Mouse (Mus musculus) forebrain, embryonic 11.5 days (tissue): ENCODE measurements around the gene Hils1. TPM values are rescaled to one million over a fixed set of nuclear protein-coding genes. Genes with fewer than 3 reads are reported as not detected.

Experiments
- ATAC-seq: fragments of 200-750 bp; cut with Nextera tagmentation; replicated peaks from 2 replicates; pipeline ENCODE4 v1.8.0; 2017; ENCODE audit warnings: moderate TSS enrichment; ENCODE audit not compliant: low FRiP score
- DNase-seq: peaks from one replicate; pipeline ENCODE4 v3.0.0-alpha.2; 2017; ENCODE audit warnings: low spot score
- H3K27ac ChIP-seq: fragments of 300-500 bp; sonication (generic); 2 replicates; pipeline ENCODE4 v1.5.1; 2014; ENCODE audit warnings: low read depth, low read length
- H3K27me3 ChIP-seq: fragments of 300-500 bp; sonication (generic); 2 replicates; pipeline ENCODE4 v1.6.1; 2014; ENCODE audit warnings: mild to moderate bottlenecking, low read length, mixed read lengths; ENCODE audit not compliant: control insufficient read depth, insufficient read depth
- H3K36me3 ChIP-seq: fragments of 300-500 bp; sonication (generic); 2 replicates; pipeline ENCODE4 v1.6.1; 2014; ENCODE audit warnings: mild to moderate bottlenecking, low read length, moderate library complexity, mixed read lengths; ENCODE audit not compliant: control insufficient read depth, insufficient read depth
- H3K4me1 ChIP-seq: fragments of 300-500 bp; sonication (generic); replicated peaks from 2 replicates; pipeline ENCODE4 v1.6.1; 2014; ENCODE audit warnings: low read length, mixed read lengths; ENCODE audit not compliant: control insufficient read depth, insufficient read depth
- H3K4me2 ChIP-seq: fragments of 300-500 bp; sonication (generic); 2 replicates; pipeline ENCODE4 v1.6.1; 2014; ENCODE audit warnings: low read depth, mild to moderate bottlenecking, low read length, moderate library complexity, mixed read lengths; ENCODE audit not compliant: severe bottlenecking
- H3K4me3 ChIP-seq: fragments of 300-500 bp; sonication (generic); 2 replicates; pipeline ENCODE4 v1.5.1; 2014; ENCODE audit warnings: low read depth, low read length
- H3K9ac ChIP-seq: fragments of 300-500 bp; sonication (generic); 2 replicates; pipeline ENCODE4 v1.6.1; 2014; ENCODE audit warnings: low read length
- H3K9me3 ChIP-seq: fragments of 300-500 bp; sonication (generic); 2 replicates; pipeline ENCODE4 v1.6.1; 2016; ENCODE audit warnings: low read length, mixed read lengths; ENCODE audit not compliant: control insufficient read depth
- WGBS: fragments of 180-500 bp; shearing (Covaris S2); extraction: QIAGEN DNeasy Blood & Tissue Kit; methylation state at CpG from one replicate; pipeline ENCODE4 v1.1.7; 2014; 5-methylcytosine and 5-hydroxymethylcytosine counted together
- polyA plus RNA-seq: library from polyadenylated mRNA; unstranded; fragments of >200 nt; fragmentation: Nextera tagmentation; extraction: Ambion mirVana; gene quantifications from 2 replicates; pipeline ENCODE4 v1.2.1, GENCODE M21; 2014

The Hils1 gene
- polyA plus RNA-seq, 1 experiment from 2014 or later = not detected

- 71% methylated on average over 8 of the region's 8 CpGs for WGBS
- ATAC-seq = no peak
Observed at GRCm38 (mm10) chr11:94941776-94942175, 25.6 kb upstream of the Hils1 start.

GRCm38 (mm10) chr11:94942282-94943023, 24.9 kb upstream of the Hils1 start:
- Histone ChIP-seq H3K4me2 (no peak overlapping the region), H3K27me3 (peaks cover 11% of the 10 kb centered on the region), H3K36me3 (no peaks in the 10 kb centered on the region), H3K4me1 (0 out of 2 replicates have a peak, but pooled peaks cover 3% of the 10 kb centered on the region), H3K4me3 (no peak overlapping the region), H3K27ac (no peak overlapping the region), H3K9me3 (no peaks in the 10 kb centered on the region), H3K9ac (no peak overlapping the region)
- peak; percentile 59 for DNase-seq
- 45% methylated on average over 13 of the region's 13 CpGs for WGBS
- ATAC-seq = no peak; the same call in 1 of the 2 replicates

More at GRCm38 (mm10) chr11:94941776-94942175, 25.6 kb upstream of the Hils1 start:
- H3K27me3 ChIP-seq = peaks cover 14% of the 10 kb centered on the region
- DNase-seq = peak; percentile 50
- H3K9me3 ChIP-seq = no peaks in the 10 kb centered on the region
- H3K36me3 ChIP-seq = no peaks in the 10 kb centered on the region
- H3K4me2 ChIP-seq = no peak overlapping the region
- H3K4me3 ChIP-seq = no peak overlapping the region
- no peak overlapping the region for H3K9ac ChIP-seq
- H3K27ac ChIP-seq = no peak overlapping the region
- 0 out of 2 replicates have a peak, but pooled peaks cover 3% of the 10 kb centered on the region for H3K4me1 ChIP-seq

GRCm38 (mm10) chr11:94943054-94943453, 24.3 kb upstream of the Hils1 start:
- Histone ChIP-seq H3K4me2 (no peak overlapping the region), H3K27ac (no peak overlapping the region), H3K9ac (no peak overlapping the region), H3K9me3 (no peaks in the 10 kb centered on the region), H3K27me3 (peaks cover 9% of the 10 kb centered on the region), H3K4me1 (no peaks in the 10 kb centered on the region), H3K36me3 (no peaks in the 10 kb centered on the region), H3K4me3 (no peak overlapping the region)
- WGBS = 84% methylated on average over 15 of the region's 15 CpGs
- DNase-seq (no peak), ATAC-seq (no peak)

GRCm38 (mm10) chr11:94944295-94944694, 23.1 kb upstream of the Hils1 start:
- Histone ChIP-seq H3K4me1 (no peaks in the 10 kb centered on the region), H3K27me3 (no peaks in the 10 kb centered on the region; the same call in 1 of the 2 replicates), H3K27ac (no peak overlapping the region), H3K9ac (no peak overlapping the region), H3K4me3 (no peak overlapping the region), H3K9me3 (no peaks in the 10 kb centered on the region), H3K4me2 (no peak overlapping the region), H3K36me3 (no peaks in the 10 kb centered on the region)
- DNase-seq = no peak
- WGBS = 19% methylated on average over 8 of the region's 8 CpGs
- ATAC-seq = no peak

DNA sequence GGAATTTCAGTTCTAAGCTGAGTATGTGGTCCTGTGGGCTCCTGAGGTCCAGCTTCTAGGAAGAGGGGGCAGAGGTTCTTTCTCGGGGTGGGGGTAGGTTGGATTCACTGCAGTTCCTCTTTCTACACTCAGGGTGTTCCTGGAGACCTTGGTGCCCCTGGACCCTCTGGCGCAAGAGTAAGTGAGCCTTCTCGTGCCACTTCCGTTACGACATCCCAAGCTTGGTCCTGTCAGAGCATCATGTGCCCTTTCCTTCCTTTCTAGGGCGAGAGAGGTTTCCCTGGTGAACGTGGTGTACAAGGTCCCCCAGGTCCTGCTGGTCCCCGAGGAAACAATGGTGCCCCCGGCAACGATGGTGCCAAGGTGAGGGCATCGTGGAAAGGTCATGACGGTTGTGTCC, 22.2 kb upstream of the Hils1 start:
- Histone ChIP-seq H3K9ac (no peak overlapping the region), H3K4me1 (no peaks in the 10 kb centered on the region), H3K36me3 (no peaks in the 10 kb centered on the region), H3K9me3 (no peaks in the 10 kb centered on the region), H3K27me3 (no peaks in the 10 kb centered on the region), H3K27ac (no peak overlapping the region), H3K4me2 (no peak overlapping the region), H3K4me3 (no peak overlapping the region)
- DNase-seq (no peak), ATAC-seq (no peak)
- 90% methylated on average over 12 of the region's 12 CpGs for WGBS

DNA sequence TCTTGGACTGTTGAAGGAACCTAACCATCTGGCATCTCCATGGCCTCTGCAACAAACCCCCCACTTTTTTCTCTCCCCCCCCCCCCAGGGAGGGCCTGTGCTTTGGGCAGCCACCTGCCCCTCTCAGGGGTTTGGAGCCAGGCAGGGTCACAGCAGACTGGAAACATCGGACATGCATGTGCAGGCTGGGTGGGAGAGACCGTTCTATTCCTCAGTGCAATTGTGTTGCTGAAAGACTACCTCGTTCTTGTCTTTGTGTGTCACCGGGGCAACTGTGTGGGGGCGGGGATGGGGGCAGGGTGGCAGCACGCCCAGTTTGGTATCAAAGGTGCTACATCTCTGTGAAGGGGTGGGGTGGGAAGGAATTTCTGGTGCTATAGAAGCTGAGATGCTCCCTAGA, 15.2 kb upstream of the Hils1 start:
- ATAC-seq = peak; percentile 55; the same call in 1 of the 2 replicates
- Histone ChIP-seq H3K9me3 (no peaks in the 10 kb centered on the region), H3K9ac (no peak overlapping the region), H3K4me2 (no peak overlapping the region), H3K36me3 (no peaks in the 10 kb centered on the region), H3K27me3 (no peaks in the 10 kb centered on the region), H3K4me1 (peaks cover 6% of the 10 kb centered on the region; the same call in 1 of the 2 replicates), H3K27ac (no peak overlapping the region), H3K4me3 (no peak overlapping the region)
- DNase-seq = peak; percentile 67
- WGBS = 9% methylated on average over 6 of the region's 6 CpGs

GRCm38 (mm10) chr11:94955103-94955502, 12.3 kb upstream of the Hils1 start:
- DNase-seq = no peak
- Histone ChIP-seq H3K9me3 (no peaks in the 10 kb centered on the region), H3K4me3 (no peak overlapping the region), H3K27ac (no peak overlapping the region), H3K9ac (no peak overlapping the region), H3K27me3 (no peaks in the 10 kb centered on the region), H3K4me2 (no peak overlapping the region), H3K4me1 (peaks cover 6% of the 10 kb centered on the region; the same call in 1 of the 2 replicates), H3K36me3 (no peaks in the 10 kb centered on the region)
- peak; percentile 74 for ATAC-seq
- WGBS = 65% methylated on average over 9 of the region's 9 CpGs

- no peak for ATAC-seq
Observed at GRCm38 (mm10) chr11:94957693-94958064, 9.7 kb upstream of the Hils1 start.

More at GRCm38 (mm10) chr11:94957693-94958064, 9.7 kb upstream of the Hils1 start:
- no peak overlapping the region for H3K9ac ChIP-seq
- no peak overlapping the region for H3K27ac ChIP-seq
- peaks cover 2% of the 10 kb centered on the region; the same call in 1 of the 2 replicates for H3K4me1 ChIP-seq
- H3K9me3 ChIP-seq = no peaks in the 10 kb centered on the region
- H3K4me3 ChIP-seq = no peak overlapping the region
- no peak overlapping the region for H3K4me2 ChIP-seq
- 86% methylated on average over 9 of the region's 9 CpGs for WGBS
- no peak for DNase-seq
- H3K36me3 ChIP-seq = no peaks in the 10 kb centered on the region
- no peaks in the 10 kb centered on the region for H3K27me3 ChIP-seq
